Mouse (Mus musculus) gastrocnemius, postnatal 4 days (tissue): ENCODE measurements around the gene Smim10l1. TPM values are rescaled to one million over a fixed set of nuclear protein-coding genes. Genes with fewer than 3 reads are reported as not detected.

Experiments
- DNase-seq, 2 experiments: peaks; one replicate each; pipeline ENCODE4 v3.0.0; 2021 to 2022; ENCODE audit warnings: low spot score in 2 of 2, mixed read lengths in 2 of 2
- long read RNA-seq, 2 experiments: library from polyadenylated mRNA; stranded (forward); transcript quantifications; one replicate each; pipeline ENCODE4 v2.0.0; 2021
- total RNA-seq, 2 experiments: library from RNA; stranded (reverse); gene quantifications; 2 replicates each; pipeline ENCODE4 v1.2.3; 2021

Gene Smim10l1
- 10 to 100 TPM; 54.0 to 54.1 TPM for total RNA-seq
- long read RNA-seq, experiment 1, transcript Smim10l1-201 (1 exons, 2,842 nt), result major isoform, 84 of 87 reads
- long read RNA-seq, experiment 1, partial matches to known transcripts, result 0 of 87 reads
- long read RNA-seq, experiment 1, other reads (novel, unspliced or antisense), result 0 of 87 reads
- long read RNA-seq, experiment 2, transcript Smim10l1-201 (1 exons, 2,842 nt), result major isoform, 113 of 115 reads
- long read RNA-seq, experiment 2, partial matches to known transcripts, result 0 of 115 reads
- long read RNA-seq, experiment 2, other reads (novel, unspliced or antisense), result 0 of 115 reads

- no peak for DNase-seq
These were observed at the start of gene Smim10l1 for GRCm38 (mm10) chr6:133104609-133104921. Smim10l1 (plus strand) TSS chr6:133104909.

- DNase-seq, result no peak
These were observed 49.0 kb upstream of the Smim10l1 start, which contains the start of gene Tas2r140 for GRCm38 (mm10) chr6:133055716-133056115. Tas2r140 (minus strand) TSS chr6:133055816.

GRCm38 (mm10) chr6:133092226-133092625, 12.5 kb upstream of the Smim10l1 start:
- DNase-seq, result no peak

GRCm38 (mm10) chr6:133102430-133102829, 2.3 kb upstream of the Smim10l1 start:
- DNase-seq, result no peak

GRCm38 (mm10) chr6:133104922-133105859, 482 bp downstream of the Smim10l1 start:
- peak; percentile 80 to 93 for DNase-seq

Other genes with a start within 250 kb of the Smim10l1 start
- not detected for gene Tas2r116, start 249.5 kb upstream of the Smim10l1 start, total RNA-seq
- gene Tas2r110, start 236.9 kb upstream of the Smim10l1 start, total RNA-seq, result not detected
- not detected for gene Tas2r113, start 211.9 kb upstream of the Smim10l1 start, total RNA-seq
- gene Tas2r125, start 195.3 kb upstream of the Smim10l1 start, total RNA-seq, result not detected
- gene Tas2r129, start 153.8 kb upstream of the Smim10l1 start, total RNA-seq, result not detected
- gene Tas2r131, start 147.0 kb upstream of the Smim10l1 start, total RNA-seq, result not detected
- not detected for gene Tas2r109, start 123.9 kb upstream of the Smim10l1 start, total RNA-seq
- gene Tas2r103, start 67.8 kb upstream of the Smim10l1 start, total RNA-seq, result not detected
- not detected for gene Tas2r140, start 49.1 kb upstream of the Smim10l1 start, total RNA-seq
- gene 5530400C23Rik, start 187.3 kb downstream of the Smim10l1 start, total RNA-seq, result not detected